ENCODE assay signal across 7 mouse cellular contexts in the genomic region with DNA sequence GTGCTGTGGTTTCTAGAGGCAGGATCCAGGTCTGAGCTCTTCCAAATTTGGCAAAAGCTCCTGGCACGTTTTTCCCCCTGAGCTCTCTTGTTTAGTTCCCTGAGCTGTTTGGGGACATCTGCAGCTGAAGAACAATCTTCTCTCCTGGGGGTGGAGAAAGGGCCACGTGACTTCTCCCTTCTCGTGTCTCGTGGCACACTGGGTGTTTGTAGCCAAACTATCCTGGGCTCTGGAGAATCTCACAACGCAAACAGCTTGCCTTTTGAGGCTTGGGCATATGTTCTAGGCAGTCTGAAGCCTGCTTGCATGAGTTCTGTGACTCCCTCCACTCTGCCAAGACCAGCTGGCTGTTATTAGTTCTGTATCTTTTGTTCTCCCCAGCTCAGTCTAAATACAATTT.
DNase-seq lines count a peak whose midpoint lies in the region; ATAC-seq and TF ChIP-seq lines count a peak whose summit lies in the region.

No protein-coding gene starts in this region.

- WGBS in lung, adult 2 months: 36% methylated on average over 5 of the region's 5 CpGs
- 50% methylated on average over 5 of the region's 5 CpGs for WGBS in lung, embryonic 16.5 days

- no peaks in the 10 kb centered on the region for H3K27me3 ChIP-seq in lung, embryonic 16.5 days (ENCODE audit: control insufficient read depth, insufficient read depth, low read depth, low read length)
- H3K27me3 ChIP-seq in splenic B cell, adult 2 months (ENCODE audit: control insufficient read depth, insufficient read depth, low read length, poor library complexity, severe bottlenecking): no peaks in the 10 kb centered on the region

- H3K27ac ChIP-seq in lung, embryonic 16.5 days (ENCODE audit: low read length): peak overlapping the region; percentile 72

- peak; percentile 34 for ATAC-seq in lung, embryonic 16.5 days (ENCODE audit: low read depth)

- no peak overlapping the region for H3K4me3 ChIP-seq in lung, adult 2 months (replicated peaks; ENCODE audit: extremely low read depth, low read depth, low read length)
- no peak overlapping the region for H3K4me3 ChIP-seq in lung, embryonic 16.5 days (ENCODE audit: low read length)

- H3K9ac ChIP-seq in lung, embryonic 16.5 days (ENCODE audit: low read length): no peak overlapping the region

- TF ChIP-seq CTCF in lung, adult 2 months (IDR thresholded peaks at IDR 0.05; ENCODE audit: insufficient read depth, low read length): no peak

- H3K36me3 ChIP-seq in lung, embryonic 16.5 days (ENCODE audit: control insufficient read depth, insufficient read depth, low read length): no peaks in the 10 kb centered on the region
- H3K36me3 ChIP-seq in splenic B cell, adult 2 months (ENCODE audit: control insufficient read depth, insufficient read depth, low read length, poor library complexity, severe bottlenecking): no peaks in the 10 kb centered on the region

- no peaks in the 10 kb centered on the region for H3K9me3 ChIP-seq in lung, embryonic 16.5 days (ENCODE audit: control insufficient read depth, low read length)

- peak; percentile 30 to 50 for DNase-seq in lung, adult 18-20 months
- no peak for DNase-seq in lung, adult 2 months
- peak; percentile 77 for DNase-seq in frontal cortex, adult 2 months (ENCODE audit: extremely low spot score in 1 of 2, low spot score in 1 of 2)
- DNase-seq in heart, postnatal 4 days: peak; percentile 15
- peak; percentile 28 for DNase-seq in splenic B cell, adult 2 months (ENCODE audit: low read depth, low spot score)
- no peak for DNase-seq in retina, embryonic 14.5 days (ENCODE audit: low spot score)

- no peak overlapping the region for H3K4me2 ChIP-seq in lung, embryonic 16.5 days (ENCODE audit: low read depth, low read length)

- H3K4me1 ChIP-seq in lung, adult 2 months (ENCODE audit: control insufficient read depth, insufficient read depth, low read length): peaks cover 12% of the 10 kb centered on the region
- H3K4me1 ChIP-seq in lung, embryonic 16.5 days (replicated peaks; ENCODE audit: control insufficient read depth, insufficient read depth, low read length): peaks cover 6% of the 10 kb centered on the region; the same call in 1 of the 2 replicates

- no peak for TF ChIP-seq POLR2A in lung, adult 2 months (IDR thresholded peaks at IDR 0.05; ENCODE audit: borderline replicate concordance, extremely low read depth, low read depth, low read length)

Comparison
In these comparisons a context has a peak if more than half of its experiments do, and no peak if none do; other contexts are left out.
1. DNase-seq: peak in lung, adult 18-20 months (2 of 2), frontal cortex, adult 2 months (2 of 2), heart, postnatal 4 days (single experiment) and splenic B cell, adult 2 months (single experiment); none in lung, adult 2 months (single experiment) and retina, embryonic 14.5 days (single experiment).